Mouse (Mus musculus) cerebellum, adult (tissue): Measurements from ENCODE around the gene Dhx36.

Experiments
- ATAC-seq: cut with Nextera tagmentation; 2 replicates; pipeline ENCODE4 v1.9.2; 2017; ENCODE audit warnings: mild to moderate bottlenecking, moderate library complexity, mixed read lengths; ENCODE audit not compliant: insufficient number of reproducible peaks, low FRiP score, low TSS enrichment

Dhx36 gene

DNA sequence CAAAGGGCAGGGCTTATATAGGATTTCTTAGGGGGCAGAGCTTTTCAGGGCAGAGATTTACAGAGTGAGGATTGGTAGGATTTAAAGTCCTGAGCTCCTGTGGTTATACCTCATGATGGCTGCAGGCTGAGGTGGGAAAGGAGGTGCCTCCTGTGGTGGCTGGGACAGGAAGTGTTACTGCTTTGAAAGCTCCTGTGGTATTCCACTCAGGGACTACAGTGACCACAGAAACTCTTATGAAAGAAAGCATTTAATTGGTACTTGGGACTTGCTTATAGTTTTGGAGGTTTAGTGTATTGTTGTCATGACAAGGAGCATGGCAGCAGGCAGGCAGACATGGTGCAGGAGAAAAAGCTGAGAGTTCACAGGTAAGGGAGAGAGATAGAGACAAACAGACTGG lies 70.9 kb downstream of the Dhx36 start:
- no peak for ATAC-seq

DNA sequence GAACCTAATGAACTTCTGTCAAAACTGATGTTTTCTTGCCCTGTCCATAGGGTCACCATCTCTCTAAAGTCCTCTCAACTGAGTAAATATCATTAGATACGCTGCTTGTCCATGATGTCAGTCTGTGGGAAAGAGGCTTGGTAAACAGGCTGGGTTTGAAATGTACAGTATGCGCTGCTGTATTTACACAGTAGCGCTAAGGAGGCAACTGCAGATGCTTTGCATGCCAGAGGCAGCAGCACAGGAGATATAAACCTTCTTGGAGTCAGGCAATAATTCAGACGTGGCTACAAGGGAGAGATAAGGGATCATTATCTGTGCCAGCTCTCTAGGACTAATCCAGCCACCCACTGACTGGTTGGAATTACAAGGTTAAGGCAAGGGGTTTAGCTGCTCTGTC lies 73.1 kb downstream of the Dhx36 start:
- no peak for ATAC-seq

DNA sequence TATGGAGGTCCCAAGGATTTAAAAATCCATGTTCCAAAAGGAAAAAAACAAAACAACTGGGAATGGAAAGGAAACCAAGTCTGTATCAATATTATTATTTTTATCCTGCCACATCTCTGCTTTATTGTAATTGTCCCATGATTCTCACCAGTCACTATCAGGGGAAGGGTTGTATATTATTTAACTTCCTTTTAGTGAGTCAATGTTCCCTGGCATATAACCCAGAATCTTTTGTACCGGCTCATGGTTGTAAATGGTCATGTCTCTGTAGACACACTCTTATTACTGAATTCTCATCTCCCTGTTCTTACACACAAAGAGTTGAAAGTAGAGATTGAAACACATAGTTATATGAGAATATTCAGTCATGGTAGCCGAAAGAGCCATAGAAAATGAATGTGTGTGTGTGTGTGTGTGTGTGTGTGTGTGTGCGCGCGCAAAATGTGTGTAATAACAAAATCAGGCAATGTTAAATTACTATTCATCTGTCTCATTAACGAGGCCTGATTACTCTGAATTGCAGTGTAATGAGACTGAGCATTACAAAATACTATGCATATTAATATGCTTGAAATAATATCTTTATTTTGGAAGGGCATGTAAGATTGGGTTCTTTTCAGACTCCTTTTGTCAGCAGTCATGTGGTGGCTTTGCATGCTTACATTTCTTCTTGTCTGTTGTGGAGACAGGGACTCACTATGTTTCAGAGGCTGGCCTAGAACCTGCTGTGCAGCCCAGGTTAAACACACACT lies 88.2 kb downstream of the Dhx36 start:
- ATAC-seq, result no peak
